Mouse (Mus musculus): ENCODE measurements around the gene Etnk1. TPM values are rescaled to one million over a fixed set of nuclear protein-coding genes. Genes with fewer than 3 reads are reported as not detected.

The Etnk1 gene
- polyA plus RNA-seq, 1 experiment from 2014 or later = 34.2 TPM

DNA sequence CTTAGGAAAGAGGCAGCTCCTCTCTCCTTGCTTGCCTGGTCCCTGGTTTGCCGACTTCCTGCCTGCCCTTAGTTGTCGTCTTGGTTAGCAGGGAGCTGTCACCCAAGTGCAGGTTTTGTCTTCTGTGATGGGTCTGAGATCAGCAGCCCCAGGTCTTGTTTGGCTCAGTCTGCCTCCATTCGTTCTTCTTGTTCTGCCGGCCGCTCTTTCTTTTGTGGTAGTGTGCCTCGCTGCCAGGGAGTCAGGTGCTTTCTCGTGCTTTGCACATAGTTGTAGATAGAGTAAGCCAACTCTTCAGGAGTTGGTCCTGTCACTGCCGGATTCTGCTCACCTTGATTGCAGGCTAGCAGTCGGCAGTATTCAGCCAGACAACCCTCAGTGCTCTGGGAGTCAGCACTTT, 9.6 kb downstream of the Etnk1 start:
- Histone ChIP-seq H3K9me3 (no peaks in the 10 kb centered on the region), H3K4me1 (replicated peaks) (peaks cover 6% of the 10 kb centered on the region; the same call in 1 of the 2 replicates), H3K4me2 (replicated peaks) (no peak overlapping the region), H3K4me3 (replicated peaks) (no peak overlapping the region), H3K27me3 (no peaks in the 10 kb centered on the region), H3K27ac (no peak overlapping the region), H3K36me3 (peaks cover 24% of the 10 kb centered on the region), H3K9ac (replicated peaks) (no peak overlapping the region)
- WGBS = 88% methylated on average over 9 of the region's 9 CpGs
- no peak for ATAC-seq

- WGBS = 88% methylated on average over 4 of the region's 4 CpGs
- Histone ChIP-seq H3K4me3 (replicated peaks) (no peak overlapping the region), H3K9ac (replicated peaks) (no peak overlapping the region)
Observed at GRCm38 (mm10) chr6:143179181-143179580, 12.2 kb downstream of the Etnk1 start.

DNA sequence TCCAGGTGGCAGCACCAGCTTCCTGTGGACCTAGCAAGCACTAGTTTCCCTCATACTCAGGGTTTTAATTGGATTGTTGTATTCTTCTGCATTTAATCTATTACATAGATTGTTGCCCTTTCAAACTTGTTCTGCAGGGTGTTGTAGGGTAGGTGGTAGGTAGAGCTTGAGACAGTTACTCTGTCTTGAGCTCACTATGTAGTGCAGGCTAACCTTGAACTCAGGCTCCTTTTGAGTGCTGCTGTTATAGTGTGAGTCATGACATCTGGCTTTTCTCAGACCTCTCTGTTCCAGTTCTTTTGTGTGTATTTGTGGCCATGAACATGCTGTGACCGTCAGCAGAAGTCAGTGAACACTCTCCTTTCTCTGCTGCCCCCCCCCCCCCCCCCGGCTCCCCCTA, 12.7 kb downstream of the Etnk1 start:
- H3K27me3 ChIP-seq = no peaks in the 10 kb centered on the region
- H3K27ac ChIP-seq = no peak overlapping the region
- no peak overlapping the region for H3K9ac ChIP-seq (replicated peaks)
- H3K4me3 ChIP-seq (replicated peaks) = no peak overlapping the region
- 0 out of 2 replicates have a peak, but pooled peaks cover 5% of the 10 kb centered on the region for H3K4me1 ChIP-seq (replicated peaks)
- no peak overlapping the region for H3K4me2 ChIP-seq (replicated peaks)
- WGBS = 87% methylated on average over 2 of the region's 2 CpGs
- H3K9me3 ChIP-seq = no peaks in the 10 kb centered on the region
- ATAC-seq = no peak
- peaks cover 37% of the 10 kb centered on the region for H3K36me3 ChIP-seq

More at GRCm38 (mm10) chr6:143179181-143179580, 12.2 kb downstream of the Etnk1 start:
- Histone ChIP-seq H3K27me3 (no peaks in the 10 kb centered on the region), H3K27ac (no peak overlapping the region), H3K9me3 (no peaks in the 10 kb centered on the region), H3K36me3 (peaks cover 34% of the 10 kb centered on the region), H3K4me2 (replicated peaks) (no peak overlapping the region), H3K4me1 (replicated peaks) (0 out of 2 replicates have a peak, but pooled peaks cover 5% of the 10 kb centered on the region)
- no peak for ATAC-seq

GRCm38 (mm10) chr6:143180511-143180910, 13.5 kb downstream of the Etnk1 start:
- no peak overlapping the region for H3K4me2 ChIP-seq (replicated peaks)
- H3K9me3 ChIP-seq = no peaks in the 10 kb centered on the region
- no peak for ATAC-seq
- 0 out of 2 replicates have a peak, but pooled peaks cover 5% of the 10 kb centered on the region for H3K4me1 ChIP-seq (replicated peaks)
- peaks cover 43% of the 10 kb centered on the region for H3K36me3 ChIP-seq
- no peak overlapping the region for H3K4me3 ChIP-seq (replicated peaks)
- H3K27ac ChIP-seq = no peak overlapping the region
- no peak overlapping the region for H3K9ac ChIP-seq (replicated peaks)
- WGBS = 93% methylated on average over 14 of the region's 14 CpGs
- no peaks in the 10 kb centered on the region for H3K27me3 ChIP-seq

DNA sequence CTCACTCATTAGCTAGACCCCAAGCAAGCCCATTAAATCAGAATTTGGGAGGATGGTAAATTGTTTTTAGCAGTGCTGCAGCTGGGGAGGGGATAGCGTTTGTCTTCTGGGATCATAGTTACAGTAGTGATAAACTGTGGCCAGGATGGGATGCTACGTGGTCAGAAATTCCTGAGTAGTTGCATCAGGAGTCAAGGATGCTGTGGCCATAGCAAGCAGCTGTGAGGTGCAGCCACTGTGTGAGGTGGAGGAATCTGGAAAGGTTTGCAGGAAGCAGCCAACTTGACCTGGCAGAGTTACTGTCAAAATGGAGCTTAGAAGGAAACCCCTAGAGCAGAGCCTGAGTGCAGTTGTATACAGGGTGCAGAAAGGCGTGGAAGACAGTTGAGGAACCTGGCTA, 17.1 kb downstream of the Etnk1 start:
- WGBS = 96% methylated on average over 3 of the region's 3 CpGs
- H3K9me3 ChIP-seq = no peaks in the 10 kb centered on the region
- no peak overlapping the region for H3K27ac ChIP-seq
- H3K36me3 ChIP-seq = peaks cover 43% of the 10 kb centered on the region
- no peaks in the 10 kb centered on the region for H3K4me1 ChIP-seq (replicated peaks)
- no peak overlapping the region for H3K4me3 ChIP-seq (replicated peaks)
- ATAC-seq = no peak
- H3K4me2 ChIP-seq (replicated peaks) = no peak overlapping the region
- H3K9ac ChIP-seq (replicated peaks) = no peak overlapping the region
- no peaks in the 10 kb centered on the region for H3K27me3 ChIP-seq

- ATAC-seq = no peak
- WGBS = 73% methylated on average over 5 of the region's 5 CpGs
- peaks cover 5% of the 10 kb centered on the region; the same call in 1 of the 2 replicates for H3K4me1 ChIP-seq (replicated peaks)
- no peak overlapping the region for H3K27ac ChIP-seq
- no peaks in the 10 kb centered on the region for H3K9me3 ChIP-seq
- no peaks in the 10 kb centered on the region for H3K27me3 ChIP-seq
- no peak overlapping the region for H3K4me3 ChIP-seq (replicated peaks)
- no peak overlapping the region for H3K4me2 ChIP-seq (replicated peaks)
- H3K9ac ChIP-seq (replicated peaks) = no peak overlapping the region
- H3K36me3 ChIP-seq = peaks cover 43% of the 10 kb centered on the region
Observed at GRCm38 (mm10) chr6:143184745-143185144, 17.7 kb downstream of the Etnk1 start.

GRCm38 (mm10) chr6:143190838-143191476, 23.9 kb downstream of the Etnk1 start:
- Histone ChIP-seq H3K4me3 (replicated peaks) (no peak overlapping the region), H3K4me1 (replicated peaks) (peaks cover 9% of the 10 kb centered on the region), H3K9me3 (no peaks in the 10 kb centered on the region), H3K9ac (replicated peaks) (no peak overlapping the region), H3K4me2 (replicated peaks) (no peak overlapping the region), H3K36me3 (peaks cover 18% of the 10 kb centered on the region), H3K27ac (no peak overlapping the region), H3K27me3 (no peaks in the 10 kb centered on the region)
- ATAC-seq = no peak
- 66% methylated on average over 7 of the region's 7 CpGs for whole genome bisulfite sequencing

DNA sequence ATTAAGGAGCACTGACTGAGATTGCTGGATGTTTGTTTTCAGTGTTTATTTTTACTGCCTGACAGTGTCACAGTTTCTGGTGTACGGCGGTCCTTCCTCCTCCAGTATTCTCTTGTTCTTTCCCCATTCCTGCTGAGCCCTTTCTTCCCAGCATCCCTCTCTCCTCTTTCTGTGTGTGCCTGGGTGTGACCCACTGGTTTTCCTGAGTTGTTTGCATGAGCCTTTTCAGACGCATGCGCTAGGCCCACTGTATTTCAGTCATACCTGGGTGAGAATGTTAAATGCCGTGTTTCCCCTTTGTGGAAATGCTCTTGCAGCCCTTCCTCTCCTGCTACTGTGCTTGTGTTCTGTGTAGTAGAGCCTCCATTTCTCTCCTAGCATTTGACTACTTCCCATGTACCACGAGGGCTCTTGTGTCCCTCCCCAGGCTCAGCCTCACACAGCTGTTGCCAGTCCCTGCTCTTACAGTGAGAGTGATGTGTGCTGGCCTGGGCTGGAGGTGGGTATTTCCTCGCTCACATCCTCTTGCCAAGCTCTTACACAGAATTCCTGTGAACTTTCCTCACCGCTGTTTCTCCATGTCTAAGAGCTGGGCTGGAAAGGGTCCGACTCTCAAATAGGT, 24.6 kb downstream of the Etnk1 start:
- no peak overlapping the region for H3K9ac ChIP-seq (replicated peaks)
- H3K4me1 ChIP-seq (replicated peaks) = peaks cover 9% of the 10 kb centered on the region
- H3K4me2 ChIP-seq (replicated peaks) = no peak overlapping the region
- no peak for ATAC-seq
- no peak overlapping the region for H3K4me3 ChIP-seq (replicated peaks)
- 82% methylated on average over 9 of the region's 9 CpGs for WGBS
- no peaks in the 10 kb centered on the region for H3K9me3 ChIP-seq
- peak overlapping the region; percentile 7; the same call in 1 of the 2 replicates for H3K27ac ChIP-seq
- H3K27me3 ChIP-seq = no peaks in the 10 kb centered on the region
- peaks cover 20% of the 10 kb centered on the region for H3K36me3 ChIP-seq

GRCm38 (mm10) chr6:143192709-143193108, 25.7 kb downstream of the Etnk1 start:
- Histone ChIP-seq H3K27ac (no peak overlapping the region), H3K4me3 (replicated peaks) (no peak overlapping the region), H3K9ac (replicated peaks) (no peak overlapping the region), H3K4me2 (replicated peaks) (no peak overlapping the region), H3K27me3 (no peaks in the 10 kb centered on the region), H3K36me3 (peaks cover 31% of the 10 kb centered on the region), H3K9me3 (no peaks in the 10 kb centered on the region), H3K4me1 (replicated peaks) (peaks cover 9% of the 10 kb centered on the region)
- WGBS = 91% methylated on average over 8 of the region's 8 CpGs
- no peak for ATAC-seq

DNA sequence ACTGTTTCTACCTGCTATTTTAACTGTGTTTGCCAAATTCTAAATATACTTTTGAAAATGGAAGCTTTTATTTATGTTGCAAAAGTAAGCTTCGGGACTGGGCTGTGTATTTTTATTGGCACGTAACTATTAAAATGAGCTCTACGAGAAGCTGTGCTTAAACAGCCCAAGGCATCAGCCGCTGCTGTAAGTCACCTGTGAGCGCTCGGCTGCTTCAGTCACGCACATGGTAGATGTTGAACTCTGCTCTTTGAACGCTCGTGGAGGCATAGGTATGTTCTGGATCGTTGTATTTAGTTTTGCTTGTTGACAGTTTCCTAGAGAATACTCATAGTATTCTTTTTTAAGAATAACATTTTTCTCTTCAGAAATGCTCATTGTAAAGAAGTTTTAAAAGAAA, 26.1 kb downstream of the Etnk1 start:
- no peak overlapping the region for H3K27ac ChIP-seq
- H3K9ac ChIP-seq (replicated peaks) = no peak overlapping the region
- WGBS = 93% methylated on average over 10 of the region's 10 CpGs
- H3K27me3 ChIP-seq = no peaks in the 10 kb centered on the region
- H3K4me1 ChIP-seq (replicated peaks) = peaks cover 9% of the 10 kb centered on the region
- H3K36me3 ChIP-seq = peaks cover 34% of the 10 kb centered on the region
- H3K9me3 ChIP-seq = no peaks in the 10 kb centered on the region
- ATAC-seq = no peak
- no peak overlapping the region for H3K4me3 ChIP-seq (replicated peaks)
- H3K4me2 ChIP-seq (replicated peaks) = no peak overlapping the region

DNA sequence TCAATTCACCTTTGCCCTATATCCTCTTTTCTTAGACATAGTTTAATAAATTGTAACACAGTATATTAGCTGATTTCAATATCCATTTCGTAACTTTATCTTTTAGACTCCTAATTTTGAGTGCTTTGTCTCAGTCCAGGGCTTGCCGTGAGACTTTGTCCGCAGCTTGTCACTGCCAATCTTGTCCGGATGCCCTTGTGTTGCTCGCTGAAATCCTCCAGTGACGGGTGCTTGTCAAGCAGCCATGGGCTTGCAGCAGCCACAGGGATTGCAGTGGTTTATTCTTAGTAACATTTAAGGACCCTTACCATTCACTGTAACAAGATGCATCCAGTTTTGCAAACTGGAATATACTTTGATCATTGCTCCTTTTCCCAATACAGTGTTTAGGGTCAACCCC, 26.6 kb downstream of the Etnk1 start:
- Histone ChIP-seq H3K36me3 (peaks cover 37% of the 10 kb centered on the region), H3K4me1 (replicated peaks) (peaks cover 9% of the 10 kb centered on the region), H3K4me3 (replicated peaks) (no peak overlapping the region), H3K9me3 (no peaks in the 10 kb centered on the region), H3K9ac (replicated peaks) (no peak overlapping the region), H3K27me3 (no peaks in the 10 kb centered on the region), H3K27ac (no peak overlapping the region), H3K4me2 (replicated peaks) (no peak overlapping the region)
- no peak for ATAC-seq
- 93% methylated on average over 6 of the region's 6 CpGs for WGBS

DNA sequence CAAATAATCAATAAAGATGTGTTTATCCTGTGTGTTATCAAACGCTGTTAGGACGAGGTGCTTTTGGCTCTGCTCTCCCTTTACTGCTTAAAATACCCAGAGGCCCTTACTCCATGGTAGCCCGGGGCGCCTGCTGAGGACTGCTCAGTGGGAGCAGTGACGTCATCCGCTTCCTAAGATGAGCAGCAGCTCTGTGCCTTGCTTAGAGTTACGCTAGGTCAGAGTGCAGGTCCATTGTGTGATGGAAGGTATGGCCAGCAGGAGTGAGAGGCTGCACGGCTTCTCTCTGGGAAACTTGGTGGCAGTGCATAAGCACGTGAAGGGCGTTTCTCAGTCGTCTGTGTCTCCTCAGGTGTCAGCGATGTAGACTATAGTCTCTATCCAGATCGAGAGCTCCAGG, 30.0 kb downstream of the Etnk1 start:
- no peak overlapping the region for H3K4me3 ChIP-seq (replicated peaks)
- H3K36me3 ChIP-seq = peaks cover 49% of the 10 kb centered on the region
- H3K9me3 ChIP-seq = no peaks in the 10 kb centered on the region
- 89% methylated on average over 13 of the region's 13 CpGs for WGBS
- H3K27ac ChIP-seq = no peak overlapping the region
- H3K27me3 ChIP-seq = no peaks in the 10 kb centered on the region
- no peaks in the 10 kb centered on the region for H3K4me1 ChIP-seq (replicated peaks)
- no peak overlapping the region for H3K4me2 ChIP-seq (replicated peaks)
- H3K9ac ChIP-seq (replicated peaks) = no peak overlapping the region
- no peak for ATAC-seq
